Mouse (Mus musculus): ENCODE measurements at regions not wholly inside any gene's neighbourhood (a gene's known extent, or its start where the extent isn't known, plus 50 kb on each side); places are given as distances from the start of the nearest gene placed in this dataset.

- no peak for TF ChIP-seq CTCF (IDR thresholded peaks at IDR 0.05; ENCODE audit: control insufficient read depth, insufficient read depth, low read length)
- TF ChIP-seq POLR2A (IDR thresholded peaks at IDR 0.05; ENCODE audit: borderline replicate concordance, control insufficient read depth, low read depth, low read length) = no peak
Observed at GRCm38 (mm10) chr1:184330516-184331350, 296.6 kb upstream of the 1700056E22Rik start.

All from bone marrow, adult 2 months (tissue).